Mouse (Mus musculus): ENCODE measurements around the gene Sync. TPM values are rescaled to one million over a fixed set of nuclear protein-coding genes. Genes with fewer than 3 reads are reported as not detected.

Sync gene
- polyA plus RNA-seq, 1 experiment, result 15.0 TPM

- Histone ChIP-seq H3K79me2 (ENCODE audit: control insufficient read depth, insufficient read depth) (no peaks in the 10 kb centered on the region), H3K36me3 (ENCODE audit: control insufficient read depth, insufficient read depth) (no peaks in the 10 kb centered on the region), H3ac (ENCODE audit: control insufficient read depth, insufficient read length, low read depth) (no peak overlapping the region), H3K27me3 (ENCODE audit: control insufficient read depth, insufficient read depth, insufficient read length) (no peaks in the 10 kb centered on the region), H3K79me3 (ENCODE audit: low read depth) (no peaks in the 10 kb centered on the region), H3K4me3 (ENCODE audit: insufficient read depth, poor library complexity, severe bottlenecking) (no peak overlapping the region)
- no peak for TF ChIP-seq CEBPB (IDR thresholded peaks at IDR 0.05; ENCODE audit: low read depth)
- TF ChIP-seq FOSL1 (IDR thresholded peaks at IDR 0.05; ENCODE audit: insufficient read depth, low read length, poor library complexity, severe bottlenecking), result no peak
- no peak for TF ChIP-seq CTCF (IDR thresholded peaks at IDR 0.05; ENCODE audit: control insufficient read depth, insufficient read depth, insufficient read length)
Measured at GRCm38 (mm10) chr4:129282786-129283185, 4.6 kb upstream of the Sync start.

DNA sequence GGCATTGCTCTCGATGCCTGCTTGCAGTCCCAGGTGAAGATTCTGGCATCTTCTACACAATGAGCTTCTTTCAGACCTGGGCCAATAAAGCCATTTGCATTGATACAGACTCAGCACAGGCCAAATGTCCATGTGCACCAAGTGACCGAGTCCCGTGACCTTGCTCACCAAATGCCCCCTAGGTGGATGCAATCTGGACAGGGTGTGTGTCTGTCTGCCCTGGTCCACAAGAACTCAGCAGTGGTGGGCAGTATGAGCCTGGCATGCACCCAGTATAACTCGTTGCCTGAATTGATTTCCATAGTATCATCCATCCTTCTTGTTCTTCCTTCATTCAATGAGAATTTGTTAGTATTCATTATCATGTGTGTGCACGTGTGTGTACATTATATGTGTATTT is 4.2 kb upstream of the Sync start:
- no peak overlapping the region for H3K4me3 ChIP-seq (ENCODE audit: insufficient read depth, poor library complexity, severe bottlenecking)
- H3K36me3 ChIP-seq (ENCODE audit: control insufficient read depth, insufficient read depth), result no peaks in the 10 kb centered on the region
- no peak overlapping the region for H3ac ChIP-seq (ENCODE audit: control insufficient read depth, insufficient read length, low read depth)
- no peaks in the 10 kb centered on the region for H3K79me3 ChIP-seq (ENCODE audit: low read depth)
- no peaks in the 10 kb centered on the region for H3K79me2 ChIP-seq (ENCODE audit: control insufficient read depth, insufficient read depth)
- H3K27me3 ChIP-seq (ENCODE audit: control insufficient read depth, insufficient read depth, insufficient read length), result no peaks in the 10 kb centered on the region
- TF ChIP-seq MYOD1 (IDR thresholded peaks at IDR 0.05; ENCODE audit: control insufficient read depth, insufficient read length, low read depth), result no peak
- no peak for TF ChIP-seq MAX (IDR thresholded peaks at IDR 0.05)
- TF ChIP-seq FOSL1 (IDR thresholded peaks at IDR 0.05; ENCODE audit: insufficient read depth, low read length, poor library complexity, severe bottlenecking), result no peak
- TF ChIP-seq CEBPB (IDR thresholded peaks at IDR 0.05; ENCODE audit: low read depth), result no peak
- no peak for TF ChIP-seq MYOG (IDR thresholded peaks at IDR 0.05; ENCODE audit: control insufficient read depth, extremely low read depth, insufficient read length)
- no peak for TF ChIP-seq USF1 (IDR thresholded peaks at IDR 0.05; ENCODE audit: low read depth)
- TF ChIP-seq CTCF (IDR thresholded peaks at IDR 0.05; ENCODE audit: control insufficient read depth, insufficient read depth, insufficient read length), result no peak

- Histone ChIP-seq H3K36me3 (ENCODE audit: control insufficient read depth, insufficient read depth) (no peaks in the 10 kb centered on the region), H3K27me3 (ENCODE audit: control insufficient read depth, insufficient read depth, insufficient read length) (no peaks in the 10 kb centered on the region), H3K4me3 (ENCODE audit: insufficient read depth, poor library complexity, severe bottlenecking) (no peak overlapping the region), H3ac (ENCODE audit: control insufficient read depth, insufficient read length, low read depth) (no peak overlapping the region), H3K79me3 (ENCODE audit: low read depth) (no peaks in the 10 kb centered on the region), H3K79me2 (ENCODE audit: control insufficient read depth, insufficient read depth) (peaks cover 4% of the 10 kb centered on the region)
- TF ChIP-seq MYOD1 (IDR thresholded peaks at IDR 0.05; ENCODE audit: control insufficient read depth, insufficient read length, low read depth) (no peak), CTCF (IDR thresholded peaks at IDR 0.05; ENCODE audit: control insufficient read depth, insufficient read depth, insufficient read length) (no peak), MYOG (IDR thresholded peaks at IDR 0.05; ENCODE audit: control insufficient read depth, extremely low read depth, insufficient read length) (no peak), USF1 (IDR thresholded peaks at IDR 0.05; ENCODE audit: low read depth) (no peak), CEBPB (IDR thresholded peaks at IDR 0.05; ENCODE audit: low read depth) (no peak), FOSL1 (IDR thresholded peaks at IDR 0.05; ENCODE audit: insufficient read depth, low read length, poor library complexity, severe bottlenecking) (no peak), MAX (IDR thresholded peaks at IDR 0.05) (no peak)
Measured at GRCm38 (mm10) chr4:129284685-129285084, 2.7 kb upstream of the Sync start.

DNA sequence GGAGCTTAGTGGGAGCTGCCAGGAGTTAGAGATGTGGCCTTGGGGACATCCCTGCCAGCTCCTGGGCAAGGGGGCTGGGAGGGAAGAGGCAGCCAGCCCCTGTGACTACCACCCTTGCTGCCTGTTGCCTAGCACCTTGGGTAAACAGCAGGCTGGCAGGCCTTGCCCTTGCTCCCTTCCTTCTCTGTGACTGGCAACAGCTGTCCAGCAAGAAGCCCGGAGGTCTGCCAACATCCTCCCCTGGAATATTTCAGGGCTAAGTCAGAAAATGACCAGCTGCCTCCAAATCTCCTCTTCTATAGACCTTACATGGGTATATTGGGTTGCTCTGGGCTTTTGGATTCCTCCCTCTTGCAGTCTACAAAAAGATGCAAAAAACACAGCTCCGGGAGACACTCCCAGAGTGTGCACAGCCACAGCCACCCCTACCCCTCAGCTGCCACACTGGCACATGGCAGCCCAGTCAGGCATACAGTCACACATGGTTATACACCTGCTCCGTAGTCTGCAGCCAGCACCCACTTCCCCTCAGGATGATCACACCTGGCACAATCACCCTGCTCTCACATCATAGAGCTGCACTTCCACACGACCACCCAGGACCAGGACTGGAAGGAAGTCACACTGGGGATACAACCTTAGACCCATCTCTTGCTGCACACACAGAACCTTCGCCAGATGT is 1.3 kb upstream of the Sync start:
- Histone ChIP-seq H3K36me3 (ENCODE audit: control insufficient read depth, insufficient read depth) (no peaks in the 10 kb centered on the region), H3K4me3 (ENCODE audit: insufficient read depth, poor library complexity, severe bottlenecking) (peak overlapping the region; percentile 42), H3ac (ENCODE audit: control insufficient read depth, insufficient read length, low read depth) (peak overlapping the region; percentile 25), H3K79me3 (ENCODE audit: low read depth) (peaks cover 1% of the 10 kb centered on the region), H3K79me2 (ENCODE audit: control insufficient read depth, insufficient read depth) (peaks cover 10% of the 10 kb centered on the region), H3K27me3 (ENCODE audit: control insufficient read depth, insufficient read depth, insufficient read length) (no peaks in the 10 kb centered on the region)
- TF ChIP-seq MYOG (IDR thresholded peaks at IDR 0.05; ENCODE audit: control insufficient read depth, extremely low read depth, insufficient read length) (no peak), MYOD1 (IDR thresholded peaks at IDR 0.05; ENCODE audit: control insufficient read depth, insufficient read length, low read depth) (peak; percentile 88), FOSL1 (IDR thresholded peaks at IDR 0.05; ENCODE audit: insufficient read depth, low read length, poor library complexity, severe bottlenecking) (no peak)

- Histone ChIP-seq H3K4me3 (ENCODE audit: insufficient read depth, poor library complexity, severe bottlenecking) (peak overlapping the region; percentile 42), H3K27me3 (ENCODE audit: control insufficient read depth, insufficient read depth, insufficient read length) (no peaks in the 10 kb centered on the region), H3K36me3 (ENCODE audit: control insufficient read depth, insufficient read depth) (no peaks in the 10 kb centered on the region), H3K79me3 (ENCODE audit: low read depth) (peaks cover 4% of the 10 kb centered on the region), H3K79me2 (ENCODE audit: control insufficient read depth, insufficient read depth) (peaks cover 18% of the 10 kb centered on the region), H3ac (ENCODE audit: control insufficient read depth, insufficient read length, low read depth) (peak overlapping the region; percentile 65)
- TF ChIP-seq MAX (IDR thresholded peaks at IDR 0.05) (no peak), MYOD1 (IDR thresholded peaks at IDR 0.05; ENCODE audit: control insufficient read depth, insufficient read length, low read depth) (peak; percentile 83), CEBPB (IDR thresholded peaks at IDR 0.05; ENCODE audit: low read depth) (no peak), FOSL1 (IDR thresholded peaks at IDR 0.05; ENCODE audit: insufficient read depth, low read length, poor library complexity, severe bottlenecking) (no peak), USF1 (IDR thresholded peaks at IDR 0.05; ENCODE audit: low read depth) (no peak), CTCF (IDR thresholded peaks at IDR 0.05; ENCODE audit: control insufficient read depth, insufficient read depth, insufficient read length) (no peak), MYOG (IDR thresholded peaks at IDR 0.05; ENCODE audit: control insufficient read depth, extremely low read depth, insufficient read length) (no peak)
Measured at GRCm38 (mm10) chr4:129286683-129287471, 540 bp upstream of the Sync start.
